Mouse (Mus musculus): Measurements from ENCODE around the gene Rcan2.

GRCm38 (mm10) chr17:44053427-44053826, 252.3 kb downstream of the Rcan2 start:
- TF ChIP-seq CTCF (conservative IDR thresholded peaks at IDR 0.05; ENCODE audit: low read length) (no peak), POU5F1 (IDR thresholded peaks at IDR 0.05; ENCODE audit: borderline replicate concordance, low read length) (no peak)

Data from E14TG2a.4 (cell line).